Mouse (Mus musculus): Measurements from ENCODE around the gene Vmn2r86. TPM values are rescaled to one million over a fixed set of nuclear protein-coding genes. Genes with fewer than 3 reads are reported as not detected.
A peak's percentile ranks its signal among the peaks of the same experiment; 100 is the strongest.
"Not testable (repeated sequence)": the region's sequence is repeated elsewhere in the genome, so short reads cannot be mapped to it uniquely, and the experiment has no call there.

The Vmn2r86 gene
- total RNA-seq (2021), result not detected

DNA sequence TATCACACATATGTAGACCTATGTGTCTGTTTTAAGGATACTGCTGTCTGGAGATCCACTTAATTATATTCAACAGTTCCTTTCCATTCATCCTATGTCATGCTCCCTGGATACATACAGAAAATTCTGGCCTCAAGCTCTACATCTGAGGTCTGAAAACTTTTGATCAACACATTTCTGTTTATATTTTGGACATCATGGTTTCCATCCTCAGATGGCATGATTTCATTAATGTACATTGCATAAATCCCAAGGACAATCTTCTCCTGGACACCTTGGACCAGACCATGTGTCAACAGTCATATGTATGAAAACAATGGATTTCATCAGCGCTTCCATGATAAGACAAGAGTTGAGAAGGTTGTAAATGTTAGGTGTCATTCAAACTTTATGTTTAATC is at the start of gene Vmn2r86:
Gene Vmn2r86, minus strand, starts transcription at position 101 of the 400 bp plus-strand sequence.
- not testable (repeated sequence) for DNase-seq

DNA sequence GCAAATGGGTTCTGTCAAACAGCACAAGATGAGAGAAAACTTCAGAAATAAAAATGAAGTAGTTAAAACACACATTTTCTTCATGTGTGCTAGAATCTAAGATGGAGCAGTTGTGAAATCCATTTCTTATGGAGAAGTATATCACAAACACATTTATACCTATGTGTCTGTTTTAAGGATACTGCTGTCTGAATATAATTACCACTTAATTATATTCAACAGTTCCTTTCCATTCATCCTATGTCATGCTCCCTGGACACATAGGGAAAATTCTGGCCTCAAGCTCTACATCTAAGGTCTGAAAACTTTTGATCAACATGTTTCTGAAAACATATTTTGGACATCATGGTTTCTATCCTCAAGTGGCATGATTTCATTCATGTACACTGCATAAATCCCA is 41.4 kb upstream of the Vmn2r86 start, which contains the start of gene Vmn2r87:
Gene Vmn2r87, minus strand, starts transcription at position 101 of the 400 bp plus-strand sequence.
- DNase-seq, result no peak

DNA sequence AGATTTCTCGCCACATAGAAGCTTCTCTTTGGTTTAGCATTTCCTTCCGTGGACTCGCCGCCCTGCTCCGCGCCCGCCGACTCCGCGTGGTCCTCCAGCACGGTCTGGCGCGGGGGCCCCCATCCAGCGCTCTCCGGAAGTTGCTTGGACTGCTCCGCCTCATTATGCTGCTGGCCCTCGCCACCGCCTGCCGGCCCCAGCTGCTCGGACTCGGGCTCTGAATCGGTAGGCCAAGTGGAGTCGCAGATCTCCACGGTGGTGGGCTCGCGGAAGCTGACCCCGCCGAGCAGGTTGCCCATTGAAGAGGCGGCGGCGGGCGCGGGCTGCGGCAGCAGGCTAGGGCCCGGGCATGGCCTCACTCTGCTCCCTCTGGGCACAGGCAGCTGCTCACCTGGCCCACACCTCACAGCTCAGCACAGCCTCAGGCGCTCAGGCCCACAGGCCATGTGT is 14.5 kb upstream of the Vmn2r86 start:
- DNase-seq, result peak; percentile 20

DNA sequence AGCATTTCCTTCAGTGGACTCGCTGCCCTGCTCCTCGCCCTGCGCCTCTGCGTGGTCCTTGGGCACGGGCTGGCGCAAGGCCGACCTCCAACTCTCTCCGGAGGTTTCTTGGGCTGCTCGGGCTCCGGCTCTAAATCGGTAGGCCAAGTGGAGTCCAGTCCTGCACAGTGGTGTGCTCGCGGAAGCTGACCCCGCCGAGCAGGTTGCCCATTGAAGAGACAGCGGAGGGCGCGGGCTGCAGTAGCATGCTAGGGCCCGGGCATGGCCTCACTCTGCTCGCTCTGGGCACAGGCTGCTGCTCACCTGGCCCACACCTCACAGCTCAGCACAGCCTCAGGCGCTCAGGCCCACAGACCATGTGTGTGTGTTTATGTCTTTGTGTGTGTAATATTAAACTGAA is 11.1 kb downstream of the Vmn2r86 start:
- DNase-seq, result no peak

DNA sequence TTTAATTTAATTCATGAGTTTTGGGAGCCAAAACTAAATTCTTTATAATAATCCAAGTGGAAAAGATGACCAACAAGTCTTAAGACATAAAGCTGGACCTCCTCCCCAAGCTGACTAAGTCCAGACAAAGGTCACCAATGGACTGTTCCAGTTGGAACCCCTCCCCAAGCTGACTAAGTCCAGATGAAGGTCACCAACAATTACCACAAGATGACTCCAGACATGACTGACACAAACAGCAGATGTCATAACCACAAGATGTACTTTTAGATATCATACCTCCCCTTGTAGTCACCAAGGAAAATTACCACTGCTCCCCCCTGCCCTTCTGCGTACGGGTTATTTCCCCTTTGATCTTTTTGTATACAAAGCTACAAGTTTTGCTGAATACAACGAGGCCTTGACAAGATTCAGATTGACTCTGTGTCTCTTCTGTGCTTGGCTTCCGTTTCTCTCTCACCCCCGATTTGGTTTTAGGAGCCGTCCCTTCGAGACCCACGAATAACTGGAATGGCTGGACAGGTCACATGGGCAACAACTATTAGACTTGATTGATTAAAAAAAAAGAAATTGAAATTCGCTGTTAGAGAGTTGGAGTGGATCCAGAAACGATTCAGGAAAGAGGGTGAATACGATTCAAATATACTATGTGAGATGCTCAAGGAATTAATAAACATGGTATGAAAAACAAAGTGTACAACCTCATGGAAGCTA is 21.5 kb downstream of the Vmn2r86 start:
- not testable (repeated sequence) for DNase-seq

DNA sequence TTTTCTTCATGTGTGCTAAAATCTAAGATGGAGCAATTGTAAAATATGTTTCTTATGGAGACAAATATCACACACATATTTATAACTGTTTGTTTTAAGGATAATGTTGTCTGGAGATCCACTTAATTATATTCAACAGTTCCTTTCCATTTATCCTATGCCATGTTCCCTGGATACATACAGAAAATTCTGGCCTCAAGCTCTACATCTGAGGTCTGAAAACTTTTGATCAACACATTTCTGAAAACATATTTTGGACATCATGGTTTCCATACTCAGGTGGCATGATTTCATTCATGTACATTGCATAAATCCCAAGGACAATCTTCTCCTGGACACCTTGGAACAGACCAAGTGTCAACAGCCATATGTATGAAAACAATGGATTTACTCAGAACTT is 26.2 kb downstream of the Vmn2r86 start, which contains the start of gene Vmn2r85:
Gene Vmn2r85, minus strand, starts transcription at position 101 of the 400 bp plus-strand sequence.
- not testable (repeated sequence) for DNase-seq

DNA sequence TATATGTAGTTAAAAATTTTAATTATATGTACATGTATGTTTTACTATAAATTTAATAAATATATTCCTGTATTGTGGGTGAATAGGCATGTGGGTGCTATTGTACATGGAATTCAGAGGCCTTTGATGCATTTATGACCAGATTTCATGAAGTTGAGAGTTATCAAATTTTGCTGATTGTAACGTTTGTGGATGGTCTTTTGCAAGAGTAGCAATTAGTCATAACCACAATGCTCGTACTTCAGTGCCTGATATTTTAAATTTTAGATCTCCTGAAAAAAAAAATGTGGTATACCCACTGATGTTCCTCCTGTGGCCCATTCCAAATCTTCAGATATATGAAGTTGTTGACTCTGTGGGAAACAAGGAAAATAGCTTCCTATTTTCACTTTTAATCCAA is 33.5 kb downstream of the Vmn2r86 start:
- not testable (repeated sequence) for DNase-seq

DNA sequence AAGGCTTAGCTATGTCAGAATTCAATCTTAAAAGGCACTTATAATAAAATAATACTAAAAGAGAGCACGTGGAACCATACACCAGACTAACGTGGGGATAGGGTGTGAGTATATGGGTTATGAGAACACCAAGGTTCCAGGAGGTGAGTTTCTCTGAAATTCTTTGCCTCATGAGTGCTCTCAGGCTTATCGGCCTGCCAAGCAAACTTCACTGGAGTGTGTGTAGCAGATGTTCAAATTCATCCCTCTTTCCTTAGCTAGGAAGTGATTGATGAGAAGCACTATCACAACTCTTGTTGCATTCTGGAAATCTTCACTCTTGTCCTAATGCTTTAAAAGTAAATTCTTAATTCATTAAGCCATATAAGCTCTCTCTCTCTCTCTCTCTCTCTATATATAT is 35.4 kb downstream of the Vmn2r86 start:
- DNase-seq, result no peak

DNA sequence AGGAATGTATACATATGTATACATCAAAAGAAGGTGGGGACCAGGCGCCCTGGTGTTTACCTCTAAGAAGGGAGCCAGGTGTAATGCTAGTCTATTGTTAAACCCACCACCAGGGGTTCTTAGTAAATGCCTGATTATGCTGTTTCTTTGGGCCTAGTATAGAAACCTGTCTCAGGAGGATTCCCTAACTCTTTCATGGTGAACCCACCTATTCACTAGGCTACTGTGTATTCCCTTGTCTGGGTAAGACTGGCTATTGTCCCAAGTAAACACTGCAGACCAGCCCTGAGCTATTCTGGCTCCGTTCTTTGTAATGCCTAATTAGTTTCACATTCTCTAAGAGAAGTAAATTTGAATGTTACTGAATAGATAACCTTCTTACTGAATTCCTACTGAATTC is 35.9 kb downstream of the Vmn2r86 start:
- not testable (repeated sequence) for DNase-seq

DNA sequence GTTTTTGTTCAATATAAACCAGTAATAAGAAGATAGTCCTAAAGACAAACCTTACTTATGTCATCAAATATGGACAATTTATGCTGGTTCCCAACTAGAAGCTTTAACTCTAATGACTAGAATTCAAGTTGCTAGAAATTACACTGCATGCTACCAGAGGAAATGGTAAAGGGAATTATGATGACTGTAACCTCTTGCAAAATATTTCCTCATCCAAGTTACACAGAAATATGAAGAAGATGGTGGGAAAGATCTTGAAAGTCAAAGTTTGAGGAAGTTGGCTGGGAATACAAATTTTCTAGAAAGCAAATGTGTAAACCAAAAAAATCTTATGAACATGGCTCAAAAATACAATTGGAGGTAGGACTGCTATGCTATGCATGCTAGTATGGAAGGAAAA is 39.5 kb downstream of the Vmn2r86 start:
- DNase-seq, result not testable (repeated sequence)

DNA sequence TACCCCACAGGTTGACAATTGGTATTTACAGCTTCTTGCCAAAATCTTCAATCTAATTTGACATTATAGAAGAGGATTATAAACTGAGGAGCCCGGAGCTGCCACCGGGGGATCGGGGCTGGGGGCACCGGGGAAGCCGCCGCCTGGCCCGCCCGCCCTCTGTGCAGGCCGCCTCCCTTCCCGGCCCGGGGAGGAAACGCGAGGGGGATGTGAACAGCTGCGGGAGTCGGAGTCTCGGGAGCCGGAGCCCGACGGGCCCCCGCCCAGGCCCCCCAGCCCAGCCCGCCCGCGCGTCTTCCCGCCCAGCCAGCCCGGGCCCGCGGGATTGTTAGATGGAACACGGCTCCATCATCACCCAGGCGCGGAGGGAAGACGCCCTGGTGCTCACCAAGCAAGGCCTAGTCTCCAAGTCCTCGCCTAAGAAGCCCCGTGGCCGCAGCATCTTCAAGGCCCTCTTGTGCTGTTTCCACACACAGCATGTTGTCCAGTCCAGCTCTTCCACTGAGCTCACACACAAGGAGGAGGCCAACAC is 43.6 kb downstream of the Vmn2r86 start:
- not testable (repeated sequence) for DNase-seq

DNA sequence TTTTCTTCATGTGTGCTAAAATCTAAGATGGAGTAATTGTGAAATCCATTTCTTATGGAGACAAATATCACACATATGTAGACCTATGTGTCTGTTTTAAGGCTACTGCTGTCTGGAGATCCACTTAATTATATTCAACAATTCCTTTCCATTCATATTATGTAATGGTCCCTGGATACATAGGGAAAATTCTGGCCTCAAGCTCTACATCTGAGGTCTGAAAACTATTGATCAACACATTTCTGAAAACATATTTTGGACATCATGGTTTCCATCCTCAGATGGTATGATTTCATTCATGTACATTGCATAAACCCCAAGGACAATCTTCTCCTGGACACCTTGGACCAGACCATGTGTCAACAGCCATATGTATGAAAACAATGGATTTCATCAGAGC is 61.6 kb downstream of the Vmn2r86 start, which contains the start of gene Vmn2r84:
Gene Vmn2r84, minus strand, starts transcription at position 101 of the 400 bp plus-strand sequence.
- no peak for DNase-seq

Other genes with a start within 250 kb of the Vmn2r86 start
- gene Olfr827, start 241.6 kb downstream of the Vmn2r86 start, total RNA-seq (2021), result not detected
- gene Neurod4, start 175.8 kb downstream of the Vmn2r86 start, total RNA-seq (2021), result not detected
- under 1 TPM; 0.33 to 0.50 TPM for gene Tespa1, start 133.2 kb downstream of the Vmn2r86 start, total RNA-seq (2021)
- gene Vmn2r84, start 61.7 kb downstream of the Vmn2r86 start, total RNA-seq (2021), result not detected
- not detected for gene Vmn2r85, start 26.3 kb downstream of the Vmn2r86 start, total RNA-seq (2021)
- gene Vmn2r87, start 41.3 kb upstream of the Vmn2r86 start, total RNA-seq (2021), result not detected

All from heart, postnatal 4 days (tissue).